Mouse (Mus musculus) MEL (cell line): ENCODE data around the gene Smim5. TPM values are rescaled to one million over a fixed set of nuclear protein-coding genes. Genes with fewer than 3 reads are reported as not detected.
A peak's percentile ranks its signal among the peaks of the same experiment; 100 is the strongest.

Experiments used
- DNase-seq: peaks from one replicate; pipeline ENCODE4 v3.0.0; 2011; ENCODE audit warnings: low read depth, low spot score
- H3K27ac ChIP-seq: 2 replicates; pipeline ENCODE4 v1.5.1; 2012; ENCODE audit warnings: low read depth, mild to moderate bottlenecking, control low read depth, low read length, moderate library complexity; ENCODE audit not compliant: control insufficient read depth
- H3K27me3 ChIP-seq, 2 experiments: fragments of 150-350 bp in 1 of 2; sonication (generic) in 1 of 2; 2 replicates each; pipeline ENCODE4 v1.6.1; 2012; ENCODE audit warnings: low read length in 2 of 2, mild to moderate bottlenecking in 2 of 2, improper control_type of control experiment in 1 of 2, moderate library complexity in 1 of 2; ENCODE audit not compliant: insufficient read depth in 2 of 2, control insufficient read depth in 1 of 2
- H3K36me3 ChIP-seq, 2 experiments: 2 replicates each; pipeline ENCODE4 v1.6.1; 2012 to 2014; ENCODE audit warnings: low read length in 2 of 2, improper control_type of control experiment in 1 of 2, inconsistent platforms in 1 of 2, mild to moderate bottlenecking in 1 of 2; ENCODE audit not compliant: insufficient read depth in 2 of 2, control insufficient read depth in 1 of 2
- H3K4me1 ChIP-seq, 2 experiments: fragments of 150-350 bp in 1 of 2; sonication (generic) in 1 of 2; 2 replicates each; pipeline ENCODE4 v1.6.1; 2012; ENCODE audit warnings: low read length in 2 of 2, improper control_type of control experiment in 1 of 2, mild to moderate bottlenecking in 1 of 2; ENCODE audit not compliant: insufficient read depth in 2 of 2, control insufficient read depth in 1 of 2
- H3K4me3 ChIP-seq, 2 experiments: fragments of 150-350 bp in 1 of 2; sonication (generic) in 1 of 2; 2 replicates each; pipeline ENCODE4 v1.5.1; 2012; ENCODE audit warnings: low read depth in 2 of 2, low read length in 2 of 2, mild to moderate bottlenecking in 2 of 2, moderate library complexity in 2 of 2, control low read depth in 1 of 2, improper control_type of control experiment in 1 of 2; ENCODE audit not compliant: control insufficient read depth in 1 of 2, insufficient read depth in 1 of 2
- H3K79me2 ChIP-seq: 2 replicates; pipeline ENCODE4 v1.6.1; 2012; ENCODE audit warnings: mild to moderate bottlenecking, low read length, moderate library complexity; ENCODE audit not compliant: control insufficient read depth, poor library complexity, insufficient read depth
- H3K9ac ChIP-seq: 2 replicates; pipeline ENCODE4 v1.6.1; 2012; ENCODE audit warnings: low read depth, mild to moderate bottlenecking, control low read depth, low read length, moderate library complexity; ENCODE audit not compliant: control insufficient read depth, poor library complexity, severe bottlenecking
- H3K9me3 ChIP-seq: fragments of 150-350 bp; sonication (generic); replicated peaks from 2 replicates; pipeline ENCODE4 v1.6.1; 2012; ENCODE audit warnings: mild to moderate bottlenecking, low read length, improper control_type of control experiment, moderate library complexity; ENCODE audit not compliant: insufficient read depth
- BHLHE40 ChIP-seq: IDR thresholded peaks from 2 replicates; pipeline ENCODE4 v1.6.1; 2012; ENCODE audit warnings: low read depth, mild to moderate bottlenecking, inconsistent platforms, low read length, improper control_type of control experiment, borderline replicate concordance
- CHD1 ChIP-seq: IDR thresholded peaks from 2 replicates; pipeline ENCODE4 v1.6.1; 2012; ENCODE audit warnings: low read depth, mild to moderate bottlenecking, inconsistent platforms, low read length, improper control_type of control experiment
- CHD2 ChIP-seq: IDR thresholded peaks from 2 replicates; pipeline ENCODE4 v1.6.1; 2011; ENCODE audit warnings: low read length, improper control_type of control experiment
- E2F4 ChIP-seq: IDR thresholded peaks from 2 replicates; pipeline ENCODE4 v1.6.1; 2011; ENCODE audit warnings: low read depth, low read length, improper control_type of control experiment, borderline replicate concordance
- ELF1 ChIP-seq: IDR thresholded peaks from 2 replicates; pipeline ENCODE4 v1.6.1; 2014; ENCODE audit warnings: low read depth, mild to moderate bottlenecking, inconsistent platforms, low read length, improper control_type of control experiment, moderate library complexity
- EP300 ChIP-seq, 2 experiments: IDR thresholded peaks; 2 replicates each; pipeline ENCODE4 v1.6.1; 2011; ENCODE audit warnings: improper control_type of control experiment in 2 of 2, low read length in 2 of 2, low read depth in 1 of 2, mild to moderate bottlenecking in 1 of 2
- ETS1 ChIP-seq: IDR thresholded peaks from 2 replicates; pipeline ENCODE4 v1.6.1; 2012; ENCODE audit warnings: low read depth, mild to moderate bottlenecking, inconsistent platforms, low read length, improper control_type of control experiment, moderate library complexity
- GABPA ChIP-seq: IDR thresholded peaks from 2 replicates; pipeline ENCODE4 v1.6.1; 2012; ENCODE audit warnings: low read depth, mild to moderate bottlenecking, inconsistent platforms, low read length, improper control_type of control experiment, moderate library complexity
- GATA1 ChIP-seq: IDR thresholded peaks from 2 replicates; pipeline ENCODE4 v1.6.1; 2011; ENCODE audit warnings: low read depth, low read length, improper control_type of control experiment
- HCFC1 ChIP-seq: IDR thresholded peaks from 2 replicates; pipeline ENCODE4 v1.6.1; 2012; ENCODE audit warnings: low read depth, mild to moderate bottlenecking, inconsistent platforms, low read length, improper control_type of control experiment, moderate library complexity
- JUND ChIP-seq: IDR thresholded peaks from 2 replicates; pipeline ENCODE4 v1.6.1; 2011; ENCODE audit warnings: low read depth, mild to moderate bottlenecking, improper control_type of control experiment, low read length
- KAT2A ChIP-seq: conservative IDR thresholded peaks from 2 replicates; pipeline ENCODE4 v1.6.1; 2012; ENCODE audit warnings: low read depth, low read length, improper control_type of control experiment, inconsistent platforms
- MAFK ChIP-seq: IDR thresholded peaks from 2 replicates; pipeline ENCODE4 v1.6.1; 2011; ENCODE audit warnings: low read depth, mild to moderate bottlenecking, low read length, improper control_type of control experiment, borderline replicate concordance
- MAX ChIP-seq: IDR thresholded peaks from 2 replicates; pipeline ENCODE4 v1.6.1; 2011; ENCODE audit warnings: low read length, improper control_type of control experiment
- MAZ ChIP-seq: IDR thresholded peaks from 2 replicates; pipeline ENCODE4 v1.6.1; 2012; ENCODE audit warnings: low read depth, mild to moderate bottlenecking, inconsistent platforms, low read length, improper control_type of control experiment
- MEF2A ChIP-seq: IDR thresholded peaks from 2 replicates; pipeline ENCODE4 v1.6.1; 2014; ENCODE audit warnings: low read depth, mild to moderate bottlenecking, inconsistent platforms, low read length, improper control_type of control experiment; ENCODE audit not compliant: poor library complexity, insufficient replicate concordance, severe bottlenecking; ENCODE audit errors: extremely low read depth
- MXI1 ChIP-seq: IDR thresholded peaks from 2 replicates; pipeline ENCODE4 v1.6.1; 2011; ENCODE audit warnings: mild to moderate bottlenecking, low read depth, low read length, improper control_type of control experiment
- MYB ChIP-seq: IDR thresholded peaks from 2 replicates; pipeline ENCODE4 v1.6.1; 2011; ENCODE audit warnings: mild to moderate bottlenecking, low read depth, low read length, improper control_type of control experiment
- MYC ChIP-seq: IDR thresholded peaks from 2 replicates; pipeline ENCODE4 v1.6.1; 2011; ENCODE audit warnings: low read depth, mild to moderate bottlenecking, low read length, improper control_type of control experiment, moderate library complexity
- NELFE ChIP-seq: IDR thresholded peaks from 2 replicates; pipeline ENCODE4 v1.6.1; 2011; ENCODE audit warnings: low read depth, low read length, improper control_type of control experiment
- NRF1 ChIP-seq: IDR thresholded peaks from 2 replicates; pipeline ENCODE4 v1.6.1; 2014; ENCODE audit warnings: low read depth, mild to moderate bottlenecking, inconsistent platforms, low read length, improper control_type of control experiment, moderate library complexity; ENCODE audit not compliant: poor library complexity, insufficient read depth, severe bottlenecking
- POLR2A ChIP-seq, 2 experiments: IDR thresholded peaks; 2 replicates each; pipeline ENCODE4 v1.6.1; 2011 to 2012; ENCODE audit warnings: low read length in 2 of 2, mild to moderate bottlenecking in 2 of 2, control low read depth in 1 of 2, improper control_type of control experiment in 1 of 2, low read depth in 1 of 2, moderate library complexity in 1 of 2; ENCODE audit not compliant: control insufficient read depth in 1 of 2, insufficient read depth in 1 of 2, poor library complexity in 1 of 2
- POLR2AphosphoS2 ChIP-seq: IDR thresholded peaks from 2 replicates; pipeline ENCODE4 v1.6.1; 2011; ENCODE audit warnings: low read length, improper control_type of control experiment
- POLR2AphosphoS5 ChIP-seq: IDR thresholded peaks from 2 replicates; pipeline ENCODE4 v1.6.1; 2012; ENCODE audit warnings: low read depth, borderline replicate concordance, mild to moderate bottlenecking, inconsistent platforms, low read length, moderate library complexity, mixed read lengths
- RAD21 ChIP-seq: IDR thresholded peaks from 2 replicates; pipeline ENCODE4 v1.6.1; 2011; ENCODE audit warnings: mild to moderate bottlenecking, low read depth, low read length, improper control_type of control experiment
- RCOR1 ChIP-seq: IDR thresholded peaks from 2 replicates; pipeline ENCODE4 v1.6.1; 2012; ENCODE audit warnings: low read depth, mild to moderate bottlenecking, inconsistent platforms, low read length, improper control_type of control experiment
- SIN3A ChIP-seq: IDR thresholded peaks from 2 replicates; pipeline ENCODE4 v1.6.1; 2012; ENCODE audit warnings: low read length, improper control_type of control experiment, inconsistent platforms
- SMC3 ChIP-seq: IDR thresholded peaks from 2 replicates; pipeline ENCODE4 v1.6.1; 2011; ENCODE audit warnings: low read depth, low read length, improper control_type of control experiment
- TAL1 ChIP-seq: IDR thresholded peaks from 2 replicates; pipeline ENCODE4 v1.6.1; 2012; ENCODE audit warnings: mild to moderate bottlenecking, inconsistent platforms, low read length, moderate library complexity, mixed read lengths
- TBP ChIP-seq: IDR thresholded peaks from 2 replicates; pipeline ENCODE4 v1.8.0; 2011; ENCODE audit warnings: low read depth, low read length, improper control_type of control experiment
- TCF12 ChIP-seq: IDR thresholded peaks from 2 replicates; pipeline ENCODE4 v1.6.1; 2014; ENCODE audit warnings: low read depth, mild to moderate bottlenecking, inconsistent platforms, low read length, improper control_type of control experiment, moderate library complexity
- UBTF ChIP-seq: IDR thresholded peaks from 2 replicates; pipeline ENCODE4 v1.6.1; 2012; ENCODE audit warnings: low read depth, mild to moderate bottlenecking, inconsistent platforms, low read length, improper control_type of control experiment, moderate library complexity, borderline replicate concordance; ENCODE audit not compliant: insufficient read depth
- USF1 ChIP-seq: IDR thresholded peaks from 2 replicates; pipeline ENCODE4 v1.6.1; 2014; ENCODE audit warnings: low read depth, mild to moderate bottlenecking, inconsistent platforms, low read length, improper control_type of control experiment, moderate library complexity
- USF2 ChIP-seq, 2 experiments: IDR thresholded peaks; 2 replicates each; pipeline ENCODE4 v1.6.1; 2011 to 2012; ENCODE audit warnings: improper control_type of control experiment in 2 of 2, low read length in 2 of 2, borderline replicate concordance in 1 of 2, inconsistent platforms in 1 of 2, low read depth in 1 of 2, mild to moderate bottlenecking in 1 of 2; ENCODE audit not compliant: insufficient read depth in 1 of 2
- ZC3H11A ChIP-seq: IDR thresholded peaks from 2 replicates; pipeline ENCODE4 v1.6.1; 2012; ENCODE audit warnings: low read depth, mild to moderate bottlenecking, inconsistent platforms, low read length, improper control_type of control experiment
- ZKSCAN1 ChIP-seq: IDR thresholded peaks from 2 replicates; pipeline ENCODE4 v1.6.1; 2012; ENCODE audit warnings: low read depth, mild to moderate bottlenecking, inconsistent platforms, low read length, improper control_type of control experiment, moderate library complexity
- ZNF384 ChIP-seq: IDR thresholded peaks from 2 replicates; pipeline ENCODE4 v1.6.1; 2012; ENCODE audit warnings: low read depth, mild to moderate bottlenecking, inconsistent platforms, low read length, improper control_type of control experiment
- polyA plus RNA-seq, 2 experiments: library from polyadenylated mRNA; stranded (reverse) in 1 of 2; unstranded in 1 of 2; fragments of >175 nt in 1 of 2; fragments of >200 nt in 1 of 2; gene quantifications; 2 replicates each; pipeline versions ENCODE4 v1.2.1 to v1.2.4; 2012; ENCODE audit warnings: low replicate concordance in 2 of 2, low read depth in 1 of 2; ENCODE audit not compliant: insufficient read length in 2 of 2, insufficient read depth in 1 of 2, missing spikeins in 1 of 2
- total RNA-seq: library from RNA; depleted of rRNA; stranded (reverse); fragments of 300-350 nt; gene quantifications from 2 replicates; pipeline ENCODE4 v1.2.3, GENCODE M21; 2012

The Smim5 gene
- total and polyA plus RNA-seq, 3 experiments: 24.8 to 41.0 TPM; not detected in 1

DNA sequence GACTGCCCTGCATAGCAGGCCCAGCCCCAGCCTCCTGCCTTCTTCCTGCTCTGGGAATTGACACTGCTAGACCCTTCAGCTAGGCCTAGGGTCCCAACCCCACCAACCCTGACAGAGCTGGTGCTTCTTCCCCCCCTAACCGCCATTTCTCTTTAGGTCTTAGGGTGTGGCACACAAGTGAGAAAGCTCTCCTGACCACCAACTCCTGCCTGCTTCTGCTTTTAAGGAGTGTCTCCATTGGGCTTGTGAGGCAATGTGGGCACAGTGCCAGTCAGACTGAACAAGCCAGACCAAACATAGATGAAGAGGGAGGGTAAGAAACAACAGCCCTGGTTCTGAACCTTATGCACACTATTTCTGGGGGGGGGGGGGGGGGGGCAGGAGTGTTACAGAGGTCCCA is 3.1 kb downstream of the Smim5 start:
- H3K9me3 ChIP-seq: no peaks in the 10 kb centered on the region
- H3K27ac ChIP-seq: peak overlapping the region; percentile 98
- peak overlapping the region; percentile 74 for H3K9ac ChIP-seq
- peaks cover 0 to 33% of the 10 kb centered on the region in 2 experiments; a peak in 2 of 4 replicates for H3K36me3 ChIP-seq
- peak overlapping the region; percentile 13 to 40; a peak in 3 of 4 replicates for H3K4me3 ChIP-seq
- peaks cover 20 to 40% of the 10 kb centered on the region in 2 experiments for H3K4me1 ChIP-seq
- H3K79me2 ChIP-seq: peaks cover 34% of the 10 kb centered on the region
- H3K27me3 ChIP-seq: no peaks in the 10 kb centered on the region
- peak; percentile 97 for DNase-seq
- no peak for TF ChIP-seq TAL1
- TF ChIP-seq TCF12: peak; percentile 58; the same call in 1 of the 2 replicates
- no peak for TF ChIP-seq CHD1
- TF ChIP-seq SMC3: no peak
- 0 out of 2 replicates have a peak, but pooled peaks have one; percentile 42 for TF ChIP-seq MXI1
- TF ChIP-seq USF2 (IDR thresholded peaks at IDR 0.05; ENCODE audit: borderline replicate concordance in 1 of 2, insufficient read depth in 1 of 2, low read depth in 1 of 2, low read length in 2 of 2): no peak
- peak; percentile 59 for TF ChIP-seq TBP
- no peak for TF ChIP-seq ELF1
- TF ChIP-seq HCFC1: 0 out of 2 replicates have a peak, but pooled peaks have one; percentile 41
- TF ChIP-seq ETS1: peak; percentile 83
- peak; percentile 82; the same call in 1 of the 2 replicates for TF ChIP-seq BHLHE40
- no peak for TF ChIP-seq MYC
- TF ChIP-seq ZNF384: no peak
- TF ChIP-seq MAFK: no peak
- no peak for TF ChIP-seq RAD21
- TF ChIP-seq POLR2AphosphoS5: no peak
- peak in 1 of 2 experiments; percentile 64; a peak in 1 of 4 replicates for TF ChIP-seq POLR2A (IDR thresholded peaks at IDR 0.05; ENCODE audit: control insufficient read depth in 1 of 2, insufficient read depth in 1 of 2, low read depth in 1 of 2, low read length in 2 of 2, poor library complexity in 1 of 2)
- peak; percentile 31 for TF ChIP-seq NELFE
- no peak for TF ChIP-seq POLR2AphosphoS2
- no peak for TF ChIP-seq USF1
- no peak for TF ChIP-seq NRF1
- no peak for TF ChIP-seq KAT2A
- TF ChIP-seq GATA1: no peak
- TF ChIP-seq E2F4: no peak
- TF ChIP-seq JUND: no peak
- no peak for TF ChIP-seq UBTF
- TF ChIP-seq SIN3A: peak; percentile 73
- TF ChIP-seq MYB: 0 out of 2 replicates have a peak, but pooled peaks have one; percentile 43
- TF ChIP-seq GABPA: no peak
- TF ChIP-seq MAX: peak; percentile 37; the same call in 1 of the 2 replicates
- no peak for TF ChIP-seq CHD2
- no peak for TF ChIP-seq RCOR1
- no peak for TF ChIP-seq ZC3H11A
- no peak for TF ChIP-seq ZKSCAN1
- TF ChIP-seq MEF2A: no peak
- TF ChIP-seq EP300 (IDR thresholded peaks at IDR 0.05; ENCODE audit: low read depth in 1 of 2, low read length in 2 of 2): peak in 1 of 2 experiments; percentile 81; a peak in 2 of 4 replicates
- TF ChIP-seq MAZ: 0 out of 2 replicates have a peak, but pooled peaks have one; percentile 56
